Mouse (Mus musculus) intestine, embryonic 16.5 days (tissue): ENCODE data around the gene Il1rn. TPM values are rescaled to one million over a fixed set of nuclear protein-coding genes. Genes with fewer than 3 reads are reported as not detected.

Source experiments
- ATAC-seq: fragments of 200-750 bp; cut with Nextera tagmentation; 2 replicates; pipeline ENCODE4 v1.8.0; 2017; ENCODE audit warnings: moderate TSS enrichment, moderate library complexity
- H3K27ac ChIP-seq: fragments of 300-500 bp; sonication (generic); 2 replicates; pipeline ENCODE4 v1.5.1; 2014; ENCODE audit warnings: mild to moderate bottlenecking, low read length
- H3K27me3 ChIP-seq: fragments of 300-500 bp; sonication (generic); replicated peaks from 2 replicates; pipeline ENCODE4 v1.6.1; 2014; ENCODE audit warnings: low read length, control low read depth, mixed read lengths; ENCODE audit not compliant: control insufficient read depth, insufficient read depth
- H3K36me3 ChIP-seq: fragments of 300-500 bp; sonication (generic); 2 replicates; pipeline ENCODE4 v1.6.1; 2014; ENCODE audit warnings: low read length, control low read depth; ENCODE audit not compliant: control insufficient read depth, insufficient read depth
- H3K4me1 ChIP-seq: fragments of 300-500 bp; sonication (generic); 2 replicates; pipeline ENCODE4 v1.6.1; 2014; ENCODE audit warnings: low read length, control low read depth, mixed read lengths; ENCODE audit not compliant: control insufficient read depth, insufficient read depth
- H3K4me2 ChIP-seq: fragments of 300-500 bp; sonication (generic); 2 replicates; pipeline ENCODE4 v1.6.1; 2014; ENCODE audit warnings: low read depth, low read length, control low read depth
- H3K4me3 ChIP-seq: fragments of 300-500 bp; sonication (generic); 2 replicates; pipeline ENCODE4 v1.5.1; 2014; ENCODE audit warnings: mild to moderate bottlenecking, low read length
- H3K9ac ChIP-seq: fragments of 300-500 bp; sonication (generic); 2 replicates; pipeline ENCODE4 v1.6.1; 2014; ENCODE audit warnings: low read depth, low read length
- H3K9me3 ChIP-seq: fragments of 300-500 bp; sonication (generic); 2 replicates; pipeline ENCODE4 v1.6.1; 2016; ENCODE audit warnings: low read length, control low read depth; ENCODE audit not compliant: control insufficient read depth
- WGBS: fragments of 180-500 bp; shearing (Covaris S2); extraction: QIAGEN DNeasy Blood & Tissue Kit; methylation state at CpG from one replicate; pipeline ENCODE4 v1.1.7; 2014; 5-methylcytosine and 5-hydroxymethylcytosine counted together
- polyA plus RNA-seq: library from polyadenylated mRNA; unstranded; fragments of >200 nt; fragmentation: Nextera tagmentation; extraction: Ambion mirVana; gene quantifications from 2 replicates; pipeline ENCODE4 v1.2.1, GENCODE M21; 2015

Il1rn gene
- polyA plus RNA-seq, 1 experiment from 2014 or later = 1.2 TPM

DNA sequence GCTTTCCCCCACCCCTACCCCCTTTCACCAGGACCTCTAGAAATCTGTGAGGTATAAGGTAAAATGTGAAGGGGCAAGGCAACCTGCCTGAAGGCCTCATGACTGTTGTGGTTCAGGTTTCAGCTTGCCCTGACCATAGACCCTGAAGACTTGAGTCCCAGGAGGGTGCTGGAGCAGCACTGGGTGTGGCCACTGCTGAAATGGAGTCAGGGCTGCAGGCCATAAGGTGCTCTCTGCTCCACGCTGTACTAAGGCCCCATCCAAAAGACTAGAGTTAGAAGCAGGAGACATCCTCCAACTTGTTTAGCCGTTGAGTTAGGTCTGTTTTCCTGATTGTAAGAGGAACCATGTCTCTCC is 50.3 kb downstream of the Il1rn start:
- Histone ChIP-seq H3K9ac (no peak overlapping the region), H3K27me3 (no peaks in the 10 kb centered on the region), H3K4me3 (no peak overlapping the region), H3K4me1 (peaks cover 8% of the 10 kb centered on the region; the same call in 1 of the 2 replicates), H3K9me3 (no peaks in the 10 kb centered on the region), H3K27ac (no peak overlapping the region), H3K36me3 (no peaks in the 10 kb centered on the region), H3K4me2 (no peak overlapping the region)
- no peak for ATAC-seq
- 89% methylated on average over 2 of the region's 2 CpGs for WGBS

DNA sequence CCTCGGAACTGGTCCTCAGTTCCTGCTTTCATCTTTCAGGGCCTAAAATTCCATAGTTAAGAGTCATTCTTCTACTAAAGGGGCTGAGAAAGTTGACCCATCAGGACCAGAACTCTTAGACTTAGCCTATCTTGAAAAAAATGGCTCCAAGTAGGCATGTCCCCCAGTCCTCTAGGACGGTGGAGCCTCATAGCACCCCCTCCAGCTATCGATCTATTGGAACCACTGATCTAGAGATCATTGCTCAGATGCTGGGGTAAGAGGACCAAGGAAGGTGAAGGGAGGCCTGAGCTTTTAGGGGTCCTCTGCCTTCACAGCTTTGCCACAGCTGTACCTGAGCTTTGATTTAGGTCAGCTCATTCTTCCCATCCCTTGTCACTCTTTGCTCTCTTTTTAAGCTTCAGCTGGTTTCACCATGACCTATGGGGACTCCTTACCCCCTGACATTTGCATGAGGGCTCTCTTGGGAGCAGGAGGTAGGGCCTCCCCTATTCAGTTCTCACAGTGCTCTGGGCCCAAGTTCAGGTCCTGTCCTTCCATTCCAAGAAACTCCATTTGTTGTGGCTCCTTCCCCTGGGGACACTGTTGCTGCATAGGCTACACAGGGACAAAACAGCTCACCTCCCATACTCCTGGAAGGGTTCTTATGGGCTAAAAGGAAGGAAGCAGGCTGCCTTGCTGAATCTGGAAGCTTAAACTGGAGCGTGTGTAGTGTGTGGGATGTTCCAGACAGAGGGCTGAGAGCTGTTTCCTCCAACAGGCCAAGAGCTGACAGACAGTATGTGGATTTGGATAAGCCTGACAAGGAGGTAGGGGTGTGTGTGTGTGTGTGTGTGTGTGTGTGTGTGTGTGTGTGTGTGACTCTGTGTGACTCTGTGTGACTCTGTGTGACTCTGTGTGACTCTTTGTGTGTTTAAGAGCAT is 51.0 kb downstream of the Il1rn start:
- Histone ChIP-seq H3K4me2 (no peak overlapping the region), H3K9me3 (no peaks in the 10 kb centered on the region), H3K27me3 (no peaks in the 10 kb centered on the region), H3K36me3 (no peaks in the 10 kb centered on the region), H3K27ac (no peak overlapping the region), H3K4me1 (peaks cover 8% of the 10 kb centered on the region; the same call in 1 of the 2 replicates), H3K9ac (no peak overlapping the region), H3K4me3 (no peak overlapping the region)
- 91% methylated on average over 4 of the region's 4 CpGs for WGBS
- no peak for ATAC-seq

DNA sequence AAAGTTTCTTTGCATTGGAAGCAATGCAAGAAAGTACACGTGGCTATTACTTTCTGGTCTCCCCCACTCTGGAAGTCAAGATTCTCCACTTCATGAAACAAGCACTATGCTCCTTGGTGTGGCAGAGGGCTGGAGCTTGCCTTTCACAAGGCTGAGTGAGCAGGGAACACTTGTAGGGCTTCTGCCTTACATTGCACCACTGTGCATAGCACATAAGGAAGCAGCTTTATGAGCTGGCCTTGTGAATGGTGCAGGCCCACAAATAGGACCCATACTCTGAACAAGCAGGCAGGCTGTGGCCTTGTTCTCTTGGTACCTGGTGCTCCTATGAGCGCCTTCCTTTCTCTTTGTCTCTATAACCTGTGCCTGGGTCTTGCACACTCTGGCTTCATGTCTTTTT is 56.6 kb downstream of the Il1rn start:
- no peak overlapping the region for H3K4me2 ChIP-seq
- 83% methylated on average over 2 of the region's 2 CpGs for WGBS
- no peak for ATAC-seq

DNA sequence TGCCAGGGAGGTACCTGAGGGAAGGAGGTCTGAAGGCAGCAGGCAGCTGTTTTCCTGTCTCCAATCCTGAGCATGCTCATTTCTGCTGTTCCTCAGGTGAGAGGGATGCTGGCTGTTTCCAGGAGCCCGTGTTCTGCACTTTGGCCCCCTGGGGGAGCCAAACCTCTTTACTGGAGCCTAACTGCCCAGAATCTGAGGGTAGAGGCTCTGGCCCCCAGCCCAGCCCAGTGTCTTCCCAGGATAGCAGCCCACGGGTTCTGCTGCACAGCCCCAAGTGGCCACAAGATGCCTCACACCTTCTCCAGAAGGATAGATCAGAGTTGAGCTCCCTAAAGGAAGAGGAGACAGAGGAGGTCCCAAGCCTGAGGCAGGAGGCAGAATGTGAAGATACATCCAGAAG is 60.5 kb downstream of the Il1rn start:
- H3K4me2 ChIP-seq = no peak overlapping the region
- no peak overlapping the region for H3K9ac ChIP-seq
- H3K27ac ChIP-seq = no peak overlapping the region
- 20% methylated on average over 2 of the region's 2 CpGs for WGBS
- H3K4me3 ChIP-seq = no peak overlapping the region
- H3K4me1 ChIP-seq = no peaks in the 10 kb centered on the region
- no peaks in the 10 kb centered on the region for H3K27me3 ChIP-seq
- no peaks in the 10 kb centered on the region for H3K9me3 ChIP-seq
- no peaks in the 10 kb centered on the region; the same call in 1 of the 2 replicates for H3K36me3 ChIP-seq
- no peak for ATAC-seq

More for the DNA sequence above, 56.6 kb downstream of the Il1rn start:
- Histone ChIP-seq H3K4me3 (no peak overlapping the region), H3K9me3 (no peaks in the 10 kb centered on the region), H3K27me3 (no peaks in the 10 kb centered on the region), H3K27ac (no peak overlapping the region), H3K4me1 (no peaks in the 10 kb centered on the region), H3K9ac (no peak overlapping the region), H3K36me3 (no peaks in the 10 kb centered on the region)

DNA sequence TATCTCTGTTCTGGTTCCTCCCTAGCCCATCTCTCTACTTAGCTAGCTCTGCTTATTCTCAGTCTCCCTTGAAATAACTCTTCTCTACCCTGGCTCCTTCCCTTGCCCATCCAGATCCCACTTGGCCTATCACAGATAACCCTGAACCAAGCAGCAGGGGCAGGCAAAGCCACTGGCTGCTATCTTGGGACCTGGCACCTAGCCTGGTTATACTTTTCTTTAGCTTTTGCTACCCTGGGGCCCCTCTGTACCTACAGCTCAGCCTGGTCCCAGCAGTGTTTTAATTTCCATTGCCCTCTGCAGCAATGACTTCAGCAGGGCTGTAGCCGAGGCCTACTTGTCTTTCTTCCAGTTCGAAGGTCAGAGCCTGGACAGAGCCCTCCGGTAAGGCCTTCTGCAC is 64.1 kb downstream of the Il1rn start:
- Histone ChIP-seq H3K4me3 (no peak overlapping the region), H3K9me3 (no peaks in the 10 kb centered on the region), H3K4me1 (peaks cover 5% of the 10 kb centered on the region; the same call in 1 of the 2 replicates), H3K9ac (no peak overlapping the region), H3K27me3 (no peaks in the 10 kb centered on the region), H3K4me2 (no peak overlapping the region), H3K27ac (no peak overlapping the region), H3K36me3 (no peaks in the 10 kb centered on the region; the same call in 1 of the 2 replicates)
- no peak for ATAC-seq
- 91% methylated on average over 3 of the region's 3 CpGs for WGBS

Other genes starting within 250 kb of the Il1rn start
- gene Tbpl2, start 240.3 kb upstream of the Il1rn start, polyA plus RNA-seq = not detected in 2 replicates
- gene Il1f8, start 183.7 kb upstream of the Il1rn start, polyA plus RNA-seq = not detected in 2 replicates
- not detected in 2 replicates for gene Il1f9, start 150.4 kb upstream of the Il1rn start, polyA plus RNA-seq
- not detected in 2 replicates for gene Il1f6, start 121.4 kb upstream of the Il1rn start, polyA plus RNA-seq
- not detected in 2 replicates for gene Il1f5, start 59.9 kb upstream of the Il1rn start, polyA plus RNA-seq
- not detected in 2 replicates for gene Il1f10, start 45.7 kb upstream of the Il1rn start, polyA plus RNA-seq
- 6.1 and 7.2 TPM in 2 replicates for gene Psd4, start 30.7 kb downstream of the Il1rn start, polyA plus RNA-seq
- gene Pax8, start 138.7 kb downstream of the Il1rn start, polyA plus RNA-seq = 0.92 and 0.99 TPM in 2 replicates